9 mouse cellular contexts compared by ENCODE assay signal in genomic region chr15:98165525-98165924, GRCm38 (mm10). TPM values are rescaled to one million over a fixed set of nuclear protein-coding genes. Genes with fewer than 3 reads are reported as not detected.
DNase-seq lines count a peak whose midpoint lies in the region; ATAC-seq lines count a peak whose summit lies in the region.
"Had no signal": no experiment of that assay in that cellular context is flagged by ENCODE, and none has a peak within 500 bp of the region (broad histone marks: within the 10 kb centered on the region; RNA-seq: fewer than 3 reads in every experiment).

Gene Asb8 (minus strand): TSS chr15:98165625.

- H3K4me2 ChIP-seq in hindbrain, embryonic 15.5 days, result 0 out of 2 replicates have a peak within 1 kb of the TSS, but pooled peaks have one; percentile 82
- H3K4me2 ChIP-seq in liver, embryonic 16.5 days (ENCODE audit: low read depth, low read length), result no peak within 1 kb of the TSS

- no peak within 1 kb of the TSS for H3K27ac ChIP-seq in hindbrain, embryonic 15.5 days (replicated peaks)
- no peak within 1 kb of the TSS for H3K27ac ChIP-seq in liver, embryonic 16.5 days (ENCODE audit: low read length)

- no peak for DNase-seq in frontal cortex, adult 2 months (ENCODE audit: extremely low spot score in 1 of 2, low spot score in 1 of 2)
- DNase-seq in frontal cortex, postnatal 14 days (ENCODE audit: low spot score in 2 of 2), result no peak
- DNase-seq in adrenal gland, adult 2 months, result no peak
- DNase-seq in gastrocnemius, adult 8-10 months (ENCODE audit: low spot score in 2 of 2), result no peak
- DNase-seq in urinary bladder, postnatal 10 days (ENCODE audit: low spot score), result no peak
- DNase-seq in frontal cortex, postnatal 36 days (ENCODE audit: low spot score in 2 of 2), result no peak

- no peak within 1 kb of the TSS for H3K4me3 ChIP-seq in hindbrain, embryonic 15.5 days
- H3K4me3 ChIP-seq in liver, embryonic 16.5 days (ENCODE audit: low read depth, low read length), result no peak within 1 kb of the TSS
- H3K4me3 ChIP-seq: megakaryocyte, embryonic 14.5 days had no signal

- H3K9ac ChIP-seq in hindbrain, embryonic 15.5 days, result no peak within 1 kb of the TSS
- no peak within 1 kb of the TSS for H3K9ac ChIP-seq in liver, embryonic 16.5 days (ENCODE audit: low read depth, low read length)

- no peaks in the 10 kb centered on the region for H3K36me3 ChIP-seq in hindbrain, embryonic 15.5 days
- H3K36me3 ChIP-seq in liver, embryonic 16.5 days (ENCODE audit: control insufficient read depth, insufficient read depth), result no peaks in the 10 kb centered on the region

- no peaks in the 10 kb centered on the region; the same call in 1 of the 2 replicates for H3K27me3 ChIP-seq in hindbrain, embryonic 15.5 days
- H3K27me3 ChIP-seq in liver, embryonic 16.5 days (ENCODE audit: control insufficient read depth, insufficient read depth, low read depth, low read length), result peaks cover 52% of the 10 kb centered on the region

- WGBS in hindbrain, embryonic 15.5 days, result 86% methylated on average over 5 of the region's 5 CpGs
- 67% methylated on average over 5 of the region's 5 CpGs for WGBS in liver, embryonic 16.5 days (ENCODE audit: insufficient replicate concordance)

- peaks cover 29% of the 10 kb centered on the region for H3K4me1 ChIP-seq in hindbrain, embryonic 15.5 days (replicated peaks)
- H3K4me1 ChIP-seq in liver, embryonic 16.5 days (ENCODE audit: control insufficient read depth, low read depth, low read length), result no peaks in the 10 kb centered on the region; the same call in 1 of the 2 replicates

- no peaks in the 10 kb centered on the region for H3K9me3 ChIP-seq in hindbrain, embryonic 15.5 days
- H3K9me3 ChIP-seq in liver, embryonic 16.5 days (replicated peaks; ENCODE audit: control insufficient read depth, low read length), result no peaks in the 10 kb centered on the region
- H3K9me3 ChIP-seq: megakaryocyte, embryonic 14.5 days had no signal

- no peak for ATAC-seq in hindbrain, embryonic 15.5 days (ENCODE audit: low FRiP score, low read depth)
- no peak for ATAC-seq in liver, embryonic 16.5 days (ENCODE audit: low read depth)

RNA-seq across cellular contexts. Expression of gene Asb8, which starts in this region (rescaled TPM):
- 57.7 and 60.2 TPM in 2 replicates for polyA plus RNA-seq in frontal cortex, adult 2 months (2012; rRNA removed)
- 10 to 100 TPM; 37.3 to 43.0 TPM for total RNA-seq in adrenal gland, adult 2 months (2021)
- polyA plus RNA-seq in adrenal gland, adult 2 months (2012; rRNA removed), result 25.3 and 28.5 TPM in 2 replicates
- 100 to 1,000 TPM; 123 to 141 (median 129) TPM for total RNA-seq in gastrocnemius, adult 8-10 months (2022)
- polyA plus RNA-seq in hindbrain, embryonic 15.5 days (2015; fragmentation: Nextera tagmentation; extraction: Ambion mirVana), result 58.4 and 60.7 TPM in 2 replicates
- polyA plus RNA-seq in liver, embryonic 16.5 days (2015; fragmentation: Nextera tagmentation; extraction: Ambion mirVana), result 22.3 and 22.8 TPM in 2 replicates
